Comparison of ENCODE assay signal across 8 mouse cellular contexts in genomic region chrX:158971726-158972125, GRCm38 (mm10).
DNase-seq lines count a peak whose midpoint lies in the region; ATAC-seq lines count a peak whose summit lies in the region.
"Had no signal": no experiment of that assay in that cellular context is flagged by ENCODE, and none has a peak within 500 bp of the region (broad histone marks: within the 10 kb centered on the region; RNA-seq: fewer than 3 reads in every experiment).

No protein-coding gene starts in this region.

- H3K9me3 ChIP-seq in midbrain, embryonic 15.5 days = no peaks in the 10 kb centered on the region
- H3K9me3 ChIP-seq: lung, embryonic 15.5 days had no signal

- no peak overlapping the region for H3K9ac ChIP-seq in midbrain, embryonic 15.5 days
- H3K9ac ChIP-seq: lung, embryonic 15.5 days had no signal

- WGBS in midbrain, embryonic 15.5 days = 60% methylated on average over 5 of the region's 5 CpGs

- peak; percentile 32 for DNase-seq in kidney, adult 9 months
- DNase-seq in kidney, adult 11 months = no peak
- DNase-seq in MN1 (ENCODE audit: low spot score) = peak; percentile 11
- DNase-seq in cerebellum, adult 9-10 months = peak; percentile 52
- DNase-seq in left cerebral cortex, postnatal 4 days = peak; percentile 8
- DNase-seq in thymus, postnatal 0 days (ENCODE audit: low spot score) = no peak

- H3K4me2 ChIP-seq in midbrain, embryonic 15.5 days = no peak overlapping the region
- H3K4me2 ChIP-seq: lung, embryonic 15.5 days had no signal

- H3K4me3 ChIP-seq in midbrain, embryonic 15.5 days = no peak overlapping the region
- H3K4me3 ChIP-seq: lung, embryonic 15.5 days had no signal

- no peak for ATAC-seq in midbrain, embryonic 15.5 days (replicated peaks)

- intact Hi-C loops in left cerebral cortex, postnatal 4 days (cut with DNase I) = no loop called here

- H3K27ac ChIP-seq in midbrain, embryonic 15.5 days = no peak overlapping the region
- H3K27ac ChIP-seq: lung, embryonic 15.5 days had no signal

- no peaks in the 10 kb centered on the region for H3K27me3 ChIP-seq in midbrain, embryonic 15.5 days (replicated peaks)
- H3K27me3 ChIP-seq: lung, embryonic 15.5 days had no signal

- no peaks in the 10 kb centered on the region for H3K4me1 ChIP-seq in midbrain, embryonic 15.5 days
- H3K4me1 ChIP-seq: lung, embryonic 15.5 days had no signal

- no peaks in the 10 kb centered on the region for H3K36me3 ChIP-seq in midbrain, embryonic 15.5 days (replicated peaks)
- H3K36me3 ChIP-seq: lung, embryonic 15.5 days had no signal

Comparison
In these comparisons a context has a peak if more than half of its experiments do, and no peak if none do; other contexts are left out.
1. DNase-seq: peak in kidney, adult 9 months (single experiment), MN1 (single experiment), cerebellum, adult 9-10 months (single experiment) and left cerebral cortex, postnatal 4 days (single experiment); none in kidney, adult 11 months (single experiment) and thymus, postnatal 0 days (single experiment).